Mouse (Mus musculus) heart, embryonic 11.5 days (tissue): ENCODE measurements around the gene Bfsp1. TPM values are rescaled to one million over a fixed set of nuclear protein-coding genes. Genes with fewer than 3 reads are reported as not detected.
A peak's percentile ranks its signal among the peaks of the same experiment; 100 is the strongest.

ENCODE experiments used
- ATAC-seq: fragments of 200-750 bp; cut with Nextera tagmentation; replicated peaks from 2 replicates; pipeline ENCODE4 v1.8.0; 2017; ENCODE audit warnings: moderate library complexity; ENCODE audit not compliant: insufficient number of reproducible peaks, low FRiP score, low TSS enrichment
- H3K27ac ChIP-seq: fragments of 300-500 bp; sonication (generic); 2 replicates; pipeline ENCODE4 v1.5.1; 2014; ENCODE audit warnings: mild to moderate bottlenecking, low read depth, low read length
- H3K27me3 ChIP-seq: fragments of 300-500 bp; sonication (generic); 2 replicates; pipeline ENCODE4 v1.6.1; 2014; ENCODE audit warnings: mild to moderate bottlenecking, low read length, mixed read lengths; ENCODE audit not compliant: control insufficient read depth, insufficient read depth
- H3K36me3 ChIP-seq: fragments of 300-500 bp; sonication (generic); 2 replicates; pipeline ENCODE4 v1.6.1; 2014; ENCODE audit warnings: mild to moderate bottlenecking, low read length, moderate library complexity, mixed read lengths; ENCODE audit not compliant: control insufficient read depth, insufficient read depth
- H3K4me1 ChIP-seq: fragments of 300-500 bp; sonication (generic); 2 replicates; pipeline ENCODE4 v1.6.1; 2014; ENCODE audit warnings: low read length; ENCODE audit not compliant: control insufficient read depth, insufficient read depth
- H3K4me2 ChIP-seq: fragments of 300-500 bp; sonication (generic); 2 replicates; pipeline ENCODE4 v1.6.1; 2014; ENCODE audit warnings: mild to moderate bottlenecking, moderate library complexity
- H3K4me3 ChIP-seq: fragments of 300-500 bp; sonication (generic); 2 replicates; pipeline ENCODE4 v1.5.1; 2014; ENCODE audit warnings: low read depth, low read length
- H3K9ac ChIP-seq: fragments of 300-500 bp; sonication (generic); 2 replicates; pipeline ENCODE4 v1.6.1; 2014; ENCODE audit warnings: mild to moderate bottlenecking, low read depth, low read length, moderate library complexity
- H3K9me3 ChIP-seq: fragments of 300-500 bp; sonication (generic); replicated peaks from 2 replicates; pipeline ENCODE4 v1.6.1; 2016; ENCODE audit warnings: low read length; ENCODE audit not compliant: control insufficient read depth
- WGBS: fragments of 180-500 bp; shearing (Covaris S2); extraction: QIAGEN DNeasy Blood & Tissue Kit; methylation state at CpG from one replicate; pipeline ENCODE4 v1.1.7; 2014; ENCODE audit not compliant: insufficient replicate concordance; 5-methylcytosine and 5-hydroxymethylcytosine counted together
- polyA plus RNA-seq: library from polyadenylated mRNA; unstranded; fragments of >200 nt; fragmentation: Nextera tagmentation; extraction: Ambion mirVana; gene quantifications from 2 replicates; pipeline ENCODE4 v1.2.1, GENCODE M21; 2014

The Bfsp1 gene
- polyA plus RNA-seq, 1 experiment from 2014 or later = 1.5 TPM

DNA sequence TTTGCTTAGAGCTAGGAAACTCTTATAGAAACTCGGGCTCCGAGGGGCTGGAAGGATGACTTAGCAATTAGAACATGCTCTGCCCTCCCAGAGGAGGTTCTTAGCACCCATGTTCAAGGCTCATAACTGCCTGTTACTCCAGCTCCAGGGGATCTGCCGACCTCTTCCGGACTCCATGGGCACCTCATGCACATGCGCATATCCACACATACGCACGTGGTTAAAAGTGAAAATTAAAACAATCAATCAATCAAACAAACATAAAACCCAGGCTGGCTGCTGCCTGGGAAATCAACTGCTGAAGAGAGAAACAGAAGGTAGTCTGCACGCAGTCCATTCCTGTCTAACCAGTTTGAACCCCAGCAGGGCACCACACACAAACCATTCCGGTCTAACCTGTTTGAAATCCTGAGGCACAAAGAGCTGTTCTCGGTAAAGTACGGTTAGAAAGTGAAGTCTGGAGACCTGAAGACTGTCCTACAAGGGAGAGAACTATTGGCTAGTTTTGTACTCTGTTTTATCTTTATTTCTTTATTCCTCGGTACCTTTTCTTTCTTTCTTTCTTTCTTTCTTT lies 27.0 kb upstream of the Bfsp1 start:
- Histone ChIP-seq H3K4me2 (no peak overlapping the region), H3K27ac (no peak overlapping the region), H3K4me1 (no peaks in the 10 kb centered on the region), H3K27me3 (no peaks in the 10 kb centered on the region), H3K36me3 (no peaks in the 10 kb centered on the region), H3K4me3 (no peak overlapping the region), H3K9ac (no peak overlapping the region), H3K9me3 (no peaks in the 10 kb centered on the region; the same call in 1 of the 2 replicates)
- 57% methylated on average over 12 of the region's 12 CpGs for WGBS
- ATAC-seq = no peak

DNA sequence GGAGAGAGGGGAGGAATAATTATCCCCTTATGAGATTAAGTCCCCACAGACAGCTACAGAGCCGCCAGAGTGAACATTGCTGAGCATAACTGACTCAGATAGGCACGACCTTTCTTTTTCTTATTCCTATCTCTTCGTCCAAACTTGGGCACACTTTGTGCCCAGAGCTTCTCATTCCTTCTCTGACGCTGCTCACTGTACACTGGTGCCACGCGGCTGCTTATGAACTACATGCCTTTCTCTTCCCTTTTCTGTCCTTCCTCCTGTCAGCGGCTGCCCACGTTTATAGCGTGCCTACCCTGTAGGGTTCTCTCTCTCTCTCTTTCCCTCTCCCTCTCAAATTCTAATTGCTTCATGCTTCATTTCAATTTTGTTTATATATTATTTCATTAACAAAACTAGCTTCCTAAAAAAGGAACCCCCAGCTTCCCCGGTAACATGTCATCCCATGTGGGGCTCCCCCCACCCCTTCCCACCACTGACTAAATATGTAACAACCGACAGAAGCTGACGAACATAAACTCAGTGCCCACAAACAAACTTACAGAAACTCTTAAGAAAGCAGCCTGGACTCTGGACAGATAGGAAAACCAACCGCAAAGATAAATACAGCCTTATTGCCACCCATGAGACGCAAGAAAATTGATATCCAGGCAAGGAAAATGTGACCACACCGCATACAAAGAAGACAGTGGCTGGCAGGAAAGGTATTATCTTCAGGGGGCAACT lies 26.3 kb upstream of the Bfsp1 start:
- Histone ChIP-seq H3K4me3 (no peak overlapping the region), H3K9ac (no peak overlapping the region), H3K9me3 (no peaks in the 10 kb centered on the region; the same call in 1 of the 2 replicates), H3K4me1 (no peaks in the 10 kb centered on the region), H3K36me3 (no peaks in the 10 kb centered on the region), H3K4me2 (no peak overlapping the region), H3K27me3 (no peaks in the 10 kb centered on the region), H3K27ac (no peak overlapping the region)
- WGBS = 77% methylated on average over 15 of the region's 15 CpGs
- ATAC-seq = no peak

DNA sequence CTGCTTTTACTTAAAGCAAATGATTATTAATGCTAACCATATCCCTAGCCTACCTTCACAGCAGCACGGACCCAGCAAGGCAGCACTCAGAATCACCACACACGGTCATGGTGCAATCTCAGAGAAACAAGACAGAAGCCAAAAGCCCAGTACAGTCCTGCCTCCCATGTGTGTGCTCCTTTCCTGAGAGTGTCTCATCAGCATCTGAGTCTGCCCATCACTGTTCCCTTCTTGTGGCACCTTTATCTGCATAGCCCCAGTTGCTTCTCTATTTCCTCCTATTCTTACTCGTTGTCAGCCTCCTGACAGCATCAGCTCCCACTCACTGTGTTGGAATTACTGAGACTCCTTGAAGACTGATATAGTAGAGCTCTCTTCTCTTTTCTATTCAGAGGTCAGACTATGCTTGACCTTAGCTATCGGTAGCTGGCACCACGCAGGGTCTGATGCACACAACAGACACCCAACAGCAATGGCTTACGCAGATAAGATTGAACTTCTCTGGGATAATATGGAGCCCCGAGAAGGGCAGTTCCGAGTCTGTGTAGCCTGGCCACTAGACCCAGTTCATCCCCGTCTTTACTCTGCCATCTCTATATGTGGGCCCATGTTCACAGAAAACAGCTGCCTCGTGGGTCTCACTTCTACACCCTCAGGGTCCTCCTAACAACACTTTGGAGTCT lies 19.8 kb upstream of the Bfsp1 start:
- H3K27me3 ChIP-seq = no peaks in the 10 kb centered on the region
- no peak overlapping the region for H3K9ac ChIP-seq
- H3K36me3 ChIP-seq = no peaks in the 10 kb centered on the region
- no peaks in the 10 kb centered on the region for H3K9me3 ChIP-seq
- H3K4me1 ChIP-seq = peaks cover 11% of the 10 kb centered on the region; the same call in 1 of the 2 replicates
- ATAC-seq = peak; percentile 39; the same call in 1 of the 2 replicates
- 37% methylated on average over 10 of the region's 10 CpGs for WGBS
- H3K4me2 ChIP-seq = no peak overlapping the region
- no peak overlapping the region for H3K27ac ChIP-seq
- no peak overlapping the region for H3K4me3 ChIP-seq

DNA sequence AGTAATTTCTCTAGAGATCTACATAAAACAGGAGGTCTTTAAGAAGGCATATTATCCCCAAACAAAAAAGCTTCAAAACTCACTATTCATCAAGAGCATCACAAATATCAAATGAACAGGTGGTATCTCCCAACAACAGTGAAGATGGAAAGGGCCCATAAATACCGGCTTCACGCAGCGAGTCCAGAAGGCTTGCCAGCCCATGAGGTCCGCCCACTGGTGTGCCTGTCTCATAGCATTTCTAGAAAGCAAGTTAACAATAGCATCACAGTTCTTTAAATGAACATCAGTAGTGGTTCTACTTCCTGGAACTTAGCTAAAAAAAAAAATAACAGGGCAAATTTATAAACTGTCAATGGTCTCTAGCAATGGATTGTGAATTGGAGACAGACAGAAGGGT lies 19.0 kb upstream of the Bfsp1 start:
- 76% methylated on average over 4 of the region's 4 CpGs for WGBS
- Histone ChIP-seq H3K36me3 (no peaks in the 10 kb centered on the region), H3K27me3 (no peaks in the 10 kb centered on the region), H3K4me1 (peaks cover 16% of the 10 kb centered on the region), H3K9me3 (no peaks in the 10 kb centered on the region), H3K4me2 (no peak overlapping the region), H3K4me3 (no peak overlapping the region), H3K9ac (no peak overlapping the region), H3K27ac (no peak overlapping the region)
- ATAC-seq = no peak

DNA sequence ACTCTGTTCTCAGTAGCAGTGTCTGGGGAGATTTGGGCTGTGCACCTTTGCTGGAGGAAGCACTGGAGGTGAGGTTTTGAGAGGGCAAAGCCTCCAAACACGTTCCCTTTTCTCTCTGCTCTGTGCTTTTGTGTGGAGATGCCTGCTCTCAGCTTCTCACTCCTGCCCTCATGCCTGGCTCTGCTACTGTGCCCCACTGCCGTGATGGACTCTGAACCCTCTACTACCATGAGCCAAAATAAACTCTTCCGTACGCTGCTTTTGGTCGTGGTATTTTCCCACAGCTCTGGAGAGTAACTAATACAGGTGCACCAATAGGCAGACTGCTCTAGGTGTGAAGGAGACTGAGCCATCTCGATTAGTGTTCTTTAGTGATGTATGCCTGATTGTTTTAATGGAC lies 16.3 kb upstream of the Bfsp1 start:
- Histone ChIP-seq H3K4me2 (no peak overlapping the region), H3K9me3 (no peaks in the 10 kb centered on the region)
- 79% methylated on average over 6 of the region's 6 CpGs for WGBS

DNA sequence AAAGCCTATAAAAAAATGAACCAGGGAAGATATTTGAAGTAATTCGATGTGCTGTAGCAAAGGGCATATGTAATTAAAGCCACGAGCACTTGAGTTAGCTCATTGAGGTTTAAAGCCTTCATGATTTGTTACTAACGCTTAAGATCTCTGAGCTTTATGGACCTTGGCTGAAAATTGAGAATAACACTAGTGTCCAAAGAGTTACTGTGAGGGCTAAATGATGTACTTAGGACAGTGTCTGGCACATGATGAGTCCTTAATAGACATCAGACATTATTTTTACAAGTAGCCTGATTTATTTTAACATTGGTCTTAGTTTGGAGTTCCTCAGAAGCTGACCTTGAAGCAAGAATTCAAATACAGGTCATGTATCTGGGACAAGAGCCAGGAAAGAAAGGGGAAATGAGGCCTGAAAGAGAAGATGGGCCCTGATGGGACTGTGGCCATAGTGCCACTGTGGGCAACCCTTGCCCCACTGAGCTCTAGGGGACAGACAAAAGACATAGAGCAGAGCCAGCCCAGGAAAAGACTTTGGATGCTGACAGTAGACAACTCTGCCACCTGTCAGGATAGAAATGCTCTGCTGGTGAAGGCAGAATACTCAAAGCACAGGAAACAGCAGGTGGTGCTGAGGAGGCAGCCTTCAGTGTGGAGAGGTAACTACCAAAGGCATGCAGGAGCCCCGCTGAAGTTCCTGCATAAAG lies 14.1 kb upstream of the Bfsp1 start:
- H3K27me3 ChIP-seq = no peaks in the 10 kb centered on the region
- 64% methylated on average over 4 of the region's 4 CpGs for WGBS
- peak overlapping the region; percentile 12; the same call in 1 of the 2 replicates for H3K27ac ChIP-seq
- no peak overlapping the region for H3K4me2 ChIP-seq
- H3K9ac ChIP-seq = no peak overlapping the region
- H3K4me1 ChIP-seq = peaks cover 21% of the 10 kb centered on the region
- no peak for ATAC-seq
- H3K9me3 ChIP-seq = no peaks in the 10 kb centered on the region
- no peaks in the 10 kb centered on the region for H3K36me3 ChIP-seq
- no peak overlapping the region for H3K4me3 ChIP-seq

More for the DNA sequence above, 16.3 kb upstream of the Bfsp1 start:
- Histone ChIP-seq H3K4me3 (no peak overlapping the region), H3K9ac (no peak overlapping the region), H3K27me3 (no peaks in the 10 kb centered on the region), H3K27ac (no peak overlapping the region), H3K36me3 (no peaks in the 10 kb centered on the region), H3K4me1 (peaks cover 19% of the 10 kb centered on the region)
- no peak for ATAC-seq

DNA sequence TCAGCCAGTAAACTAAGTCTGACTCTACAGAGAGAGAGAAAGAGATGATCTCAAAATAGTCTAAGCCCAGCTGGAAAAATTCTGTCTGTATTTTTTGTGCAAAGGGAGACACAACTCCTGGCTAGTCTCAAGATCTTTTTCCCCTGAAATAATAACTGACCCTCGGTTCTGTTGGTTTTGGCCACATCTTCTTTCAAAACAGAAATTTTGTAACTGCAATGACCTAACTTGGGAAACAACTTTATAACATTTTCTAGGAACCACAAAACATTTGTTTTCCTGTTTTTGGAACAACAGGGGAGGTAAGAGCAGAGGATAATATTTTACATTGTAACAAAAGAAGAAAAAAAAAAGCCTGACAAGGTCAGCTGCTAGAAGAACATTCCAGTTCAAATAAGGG lies 13.1 kb upstream of the Bfsp1 start:
- H3K36me3 ChIP-seq = no peaks in the 10 kb centered on the region
- H3K9ac ChIP-seq = no peak overlapping the region
- H3K27me3 ChIP-seq = no peaks in the 10 kb centered on the region
- no peak overlapping the region for H3K4me3 ChIP-seq
- WGBS = 37% methylated on average over 1 of the region's 1 CpGs
- peaks cover 31% of the 10 kb centered on the region for H3K4me1 ChIP-seq
- no peak overlapping the region for H3K27ac ChIP-seq
- no peaks in the 10 kb centered on the region for H3K9me3 ChIP-seq
- no peak overlapping the region for H3K4me2 ChIP-seq
- no peak for ATAC-seq

DNA sequence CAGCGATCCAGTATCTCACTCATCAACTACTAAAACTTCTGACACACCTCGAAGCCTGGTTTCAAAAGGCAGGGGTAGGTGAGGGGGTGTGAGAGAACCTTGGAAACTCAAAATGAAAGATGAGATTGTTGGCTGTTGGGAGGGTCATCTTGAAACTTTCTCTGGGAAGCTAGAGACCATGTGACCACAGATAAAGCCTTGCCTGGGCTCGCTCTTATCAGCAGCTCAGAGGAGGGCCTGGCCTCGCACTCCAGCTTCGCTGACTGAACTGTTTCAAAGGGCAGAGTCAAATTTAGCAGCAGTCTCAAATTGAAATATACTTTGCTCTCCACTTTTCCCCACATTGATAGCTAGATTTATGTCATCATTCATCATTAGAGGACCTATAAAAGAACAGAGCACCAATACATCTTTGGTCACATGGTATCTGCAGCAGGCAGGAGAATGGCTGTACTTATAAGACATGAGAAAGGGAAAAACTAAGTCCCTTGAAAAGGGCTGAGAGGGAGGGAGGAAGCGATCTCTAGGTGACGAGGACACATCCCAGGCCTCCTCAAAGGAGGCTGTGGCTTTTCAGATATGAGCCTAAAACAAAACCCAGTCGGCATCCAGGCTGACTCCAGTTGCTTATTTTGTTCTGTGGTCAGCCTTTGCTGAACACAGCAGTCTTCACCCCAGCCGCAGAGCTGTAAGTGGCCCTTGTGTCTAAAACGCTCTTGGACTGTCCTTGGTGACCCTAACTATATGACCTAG lies 8.1 kb upstream of the Bfsp1 start:
- ATAC-seq = peak; percentile 88

More for the DNA sequence above, 8.1 kb upstream of the Bfsp1 start:
- Histone ChIP-seq H3K4me1 (peaks cover 25% of the 10 kb centered on the region), H3K36me3 (no peaks in the 10 kb centered on the region), H3K27me3 (no peaks in the 10 kb centered on the region), H3K27ac (peak overlapping the region; percentile 96), H3K4me3 (peak overlapping the region; percentile 9; the same call in 1 of the 2 replicates), H3K4me2 (peak overlapping the region; percentile 41), H3K9me3 (no peaks in the 10 kb centered on the region), H3K9ac (peak overlapping the region; percentile 44; the same call in 1 of the 2 replicates)
- 6% methylated on average over 10 of the region's 10 CpGs for WGBS
